Mouse (Mus musculus) ES-E14 (cell line): ENCODE measurements around the gene Ncbp2.

Experiments
- HCFC1 ChIP-seq: IDR thresholded peaks from 2 replicates; pipeline ENCODE4 v1.6.1; 2012; ENCODE audit warnings: low read length, inconsistent platforms, borderline replicate concordance; ENCODE audit not compliant: insufficient read depth
- MAFK ChIP-seq: IDR thresholded peaks from 2 replicates; pipeline ENCODE4 v1.6.1; 2014; ENCODE audit warnings: mild to moderate bottlenecking, low read depth, low read length, inconsistent platforms; ENCODE audit not compliant: insufficient read depth
- ZC3H11A ChIP-seq: IDR thresholded peaks from 2 replicates; pipeline ENCODE4 v1.6.1; 2012; ENCODE audit warnings: low read depth, mild to moderate bottlenecking, inconsistent platforms, low read length, borderline replicate concordance
- ZNF384 ChIP-seq: IDR thresholded peaks from 2 replicates; pipeline ENCODE4 v1.6.1; 2012; ENCODE audit warnings: low read depth, low read length, inconsistent platforms

GRCm38 (mm10) chr16:31931330-31931729, 17.0 kb upstream of the Ncbp2 start:
- no peak for TF ChIP-seq ZNF384
- TF ChIP-seq MAFK: no peak
- no peak for TF ChIP-seq ZC3H11A
- no peak for TF ChIP-seq HCFC1
